Mouse (Mus musculus) cerebellum, adult 2 months (tissue): ENCODE results near the gene Rhbdf2.

Experiments
- CTCF ChIP-seq: fragments of 200-500 bp; IDR thresholded peaks from 2 replicates; pipeline ENCODE4 v1.5.1; 2011; ENCODE audit warnings: low read depth, mild to moderate bottlenecking, control low read depth, low read length, moderate library complexity, borderline replicate concordance; ENCODE audit not compliant: insufficient read depth
- POLR2A ChIP-seq: fragments of 200-500 bp; IDR thresholded peaks from 2 replicates; pipeline ENCODE4 v1.6.1; 2011; ENCODE audit warnings: low read length, control low read depth, borderline replicate concordance; ENCODE audit not compliant: insufficient read depth

- TF ChIP-seq POLR2A, result no peak
- TF ChIP-seq CTCF, result peak; percentile 100
Measured at GRCm38 (mm10) chr11:116592428-116592827, 34.4 kb downstream of the Rhbdf2 start.
